Mouse (Mus musculus) limb, embryonic 14.5 days (tissue): ENCODE results near the gene Lrriq3. TPM values are rescaled to one million over a fixed set of nuclear protein-coding genes. Genes with fewer than 3 reads are reported as not detected.
A peak's percentile ranks its signal among the peaks of the same experiment; 100 is the strongest.

Source experiments
- ATAC-seq: fragments of 200-750 bp; cut with Nextera tagmentation; 2 replicates; pipeline ENCODE4 v1.8.0; 2017; ENCODE audit warnings: low read depth, moderate number of reproducible peaks, moderate TSS enrichment; ENCODE audit not compliant: low FRiP score
- DNase-seq: peaks from one replicate; pipeline ENCODE4 v3.0.0-alpha.2; 2015; ENCODE audit warnings: low spot score
- H3K27ac ChIP-seq: fragments of 300-500 bp; sonication (generic); replicated peaks from 2 replicates; pipeline ENCODE4 v1.5.1; 2014; ENCODE audit warnings: low read depth, mild to moderate bottlenecking, low read length, moderate library complexity, mixed read lengths
- H3K27me3 ChIP-seq: fragments of 300-500 bp; sonication (generic); 2 replicates; pipeline ENCODE4 v1.6.1; 2014; ENCODE audit warnings: low read length, mixed read lengths; ENCODE audit not compliant: control insufficient read depth, insufficient read depth
- H3K36me3 ChIP-seq: fragments of 300-500 bp; sonication (generic); 2 replicates; pipeline ENCODE4 v1.6.1; 2014; ENCODE audit warnings: mild to moderate bottlenecking, low read length, moderate library complexity, mixed read lengths; ENCODE audit not compliant: control insufficient read depth, insufficient read depth
- H3K4me1 ChIP-seq: fragments of 300-500 bp; sonication (generic); 2 replicates; pipeline ENCODE4 v1.6.1; 2014; ENCODE audit warnings: antibody characterized with exemption, low read length, mixed read lengths; ENCODE audit not compliant: control insufficient read depth, insufficient read depth
- H3K4me2 ChIP-seq: fragments of 300-500 bp; sonication (generic); replicated peaks from 2 replicates; pipeline ENCODE4 v1.6.1; 2014; ENCODE audit warnings: low read depth, mild to moderate bottlenecking, low read length, moderate library complexity; ENCODE audit not compliant: severe bottlenecking
- H3K4me3 ChIP-seq: fragments of 300-500 bp; sonication (generic); replicated peaks from 2 replicates; pipeline ENCODE4 v1.5.1; 2014; ENCODE audit warnings: low read length
- H3K9ac ChIP-seq: fragments of 300-500 bp; sonication (generic); 2 replicates; pipeline ENCODE4 v1.6.1; 2014; ENCODE audit warnings: mild to moderate bottlenecking, low read depth, low read length, moderate library complexity; ENCODE audit not compliant: severe bottlenecking
- H3K9me3 ChIP-seq: fragments of 300-500 bp; sonication (generic); 2 replicates; pipeline ENCODE4 v1.6.1; 2016; ENCODE audit warnings: low read length; ENCODE audit not compliant: control insufficient read depth
- POLR2A ChIP-seq: fragments of 200-500 bp; IDR thresholded peaks from 2 replicates; pipeline ENCODE4 v1.8.0; 2012; ENCODE audit warnings: inconsistent platforms, mild to moderate bottlenecking, moderate library complexity, borderline replicate concordance; ENCODE audit not compliant: insufficient read depth, insufficient read length; ENCODE audit errors: extremely low read depth
- WGBS: fragments of 180-500 bp; shearing (Covaris S2); extraction: QIAGEN DNeasy Blood & Tissue Kit; methylation state at CpG from one replicate; pipeline ENCODE4 v1.1.7; 2014; 5-methylcytosine and 5-hydroxymethylcytosine counted together
- polyA plus RNA-seq, 2 experiments: library from polyadenylated mRNA; depleted of rRNA in 1 of 2; stranded (reverse) in 1 of 2; unstranded in 1 of 2; fragments of >200 nt; fragmentation: Nextera tagmentation in 1 of 2; extraction: Ambion mirVana in 1 of 2; gene quantifications; 2 replicates each; pipeline versions ENCODE4 v1.2.1 to v1.2.3; 2012 to 2014

The Lrriq3 gene
- polyA plus RNA-seq, 2 experiments: 0.69 to 0.82 TPM

- Histone ChIP-seq H3K9ac (no peak overlapping the region), H3K27me3 (no peaks in the 10 kb centered on the region), H3K4me1 (no peaks in the 10 kb centered on the region), H3K9me3 (no peaks in the 10 kb centered on the region), H3K27ac (no peak overlapping the region), H3K36me3 (no peaks in the 10 kb centered on the region), H3K4me3 (no peak overlapping the region), H3K4me2 (no peak overlapping the region)
- 87% methylated on average over 2 of the region's 2 CpGs for WGBS
- TF ChIP-seq POLR2A: no peak
- ATAC-seq (no peak), DNase-seq (no peak)
These were observed 93.2 kb downstream of the Lrriq3 start for GRCm38 (mm10) chr3:155186456-155186855.

GRCm38 (mm10) chr3:155188857-155189256, 95.6 kb downstream of the Lrriq3 start:
- Histone ChIP-seq H3K9me3 (no peaks in the 10 kb centered on the region), H3K4me3 (no peak overlapping the region), H3K36me3 (no peaks in the 10 kb centered on the region), H3K9ac (no peak overlapping the region), H3K4me1 (no peaks in the 10 kb centered on the region), H3K27ac (no peak overlapping the region), H3K27me3 (no peaks in the 10 kb centered on the region), H3K4me2 (no peak overlapping the region)
- 59% methylated on average over 2 of the region's 2 CpGs for WGBS
- no peak for DNase-seq
- no peak for ATAC-seq
- no peak for TF ChIP-seq POLR2A

GRCm38 (mm10) chr3:155234919-155235318, 141.7 kb downstream of the Lrriq3 start:
- no peak overlapping the region for H3K9ac ChIP-seq
- 6% methylated on average over 1 of the region's 1 CpGs for WGBS
- DNase-seq: peak; percentile 10
- no peak overlapping the region for H3K4me2 ChIP-seq
- no peaks in the 10 kb centered on the region for H3K27me3 ChIP-seq
- no peak overlapping the region for H3K27ac ChIP-seq
- H3K4me1 ChIP-seq: no peaks in the 10 kb centered on the region
- no peaks in the 10 kb centered on the region for H3K9me3 ChIP-seq
- H3K36me3 ChIP-seq: no peaks in the 10 kb centered on the region
- ATAC-seq: no peak
- TF ChIP-seq POLR2A: no peak
- no peak overlapping the region for H3K4me3 ChIP-seq

GRCm38 (mm10) chr3:155235502-155235901, 142.3 kb downstream of the Lrriq3 start:
- no peak for DNase-seq

More at GRCm38 (mm10) chr3:155235502-155235901, 142.3 kb downstream of the Lrriq3 start:
- Histone ChIP-seq H3K4me2 (no peak overlapping the region), H3K36me3 (no peaks in the 10 kb centered on the region), H3K4me3 (no peak overlapping the region), H3K27me3 (no peaks in the 10 kb centered on the region), H3K9me3 (no peaks in the 10 kb centered on the region), H3K9ac (no peak overlapping the region), H3K4me1 (no peaks in the 10 kb centered on the region), H3K27ac (no peak overlapping the region)
- no peak for ATAC-seq
- no peak for TF ChIP-seq POLR2A

Other genes with a start within 250 kb of the Lrriq3 start
- 0.03 and 0.05 TPM in 2 replicates for gene Tnni3k, start 38.0 kb upstream of the Lrriq3 start, polyA plus RNA-seq (2012; rRNA removed)
- not detected in 2 replicates for gene Tnni3k, start 38.0 kb upstream of the Lrriq3 start, polyA plus RNA-seq (2014; fragmentation: Nextera tagmentation; extraction: Ambion mirVana)
- 11.8 and 12.1 TPM in 2 replicates for gene Fpgt, start within 50 bp of the Lrriq3 start, polyA plus RNA-seq (2012; rRNA removed)
- gene Fpgt, start within 50 bp of the Lrriq3 start, polyA plus RNA-seq (2014; fragmentation: Nextera tagmentation; extraction: Ambion mirVana): 16.5 and 16.7 TPM in 2 replicates